Mouse (Mus musculus): Measurements from ENCODE around the gene Coro1a.
"Not testable (repeated sequence)": the region's sequence is repeated elsewhere in the genome, so short reads cannot be mapped to it uniquely, and the experiment has no call there.

Gene Coro1a

GRCm38 (mm10) chr7:126707442-126708174, at the start of gene Coro1a:
Coro1a (minus strand) TSS chr7:126707787.
- no peak for DNase-seq (ENCODE audit: low read depth in 1 of 2, low spot score in 2 of 2)

GRCm38 (mm10) chr7:126754866-126755265, 47.3 kb upstream of the Coro1a start:
- DNase-seq (ENCODE audit: low read depth in 1 of 2, low spot score in 2 of 2), result peak in 1 of 2 experiments; percentile 41

DNA sequence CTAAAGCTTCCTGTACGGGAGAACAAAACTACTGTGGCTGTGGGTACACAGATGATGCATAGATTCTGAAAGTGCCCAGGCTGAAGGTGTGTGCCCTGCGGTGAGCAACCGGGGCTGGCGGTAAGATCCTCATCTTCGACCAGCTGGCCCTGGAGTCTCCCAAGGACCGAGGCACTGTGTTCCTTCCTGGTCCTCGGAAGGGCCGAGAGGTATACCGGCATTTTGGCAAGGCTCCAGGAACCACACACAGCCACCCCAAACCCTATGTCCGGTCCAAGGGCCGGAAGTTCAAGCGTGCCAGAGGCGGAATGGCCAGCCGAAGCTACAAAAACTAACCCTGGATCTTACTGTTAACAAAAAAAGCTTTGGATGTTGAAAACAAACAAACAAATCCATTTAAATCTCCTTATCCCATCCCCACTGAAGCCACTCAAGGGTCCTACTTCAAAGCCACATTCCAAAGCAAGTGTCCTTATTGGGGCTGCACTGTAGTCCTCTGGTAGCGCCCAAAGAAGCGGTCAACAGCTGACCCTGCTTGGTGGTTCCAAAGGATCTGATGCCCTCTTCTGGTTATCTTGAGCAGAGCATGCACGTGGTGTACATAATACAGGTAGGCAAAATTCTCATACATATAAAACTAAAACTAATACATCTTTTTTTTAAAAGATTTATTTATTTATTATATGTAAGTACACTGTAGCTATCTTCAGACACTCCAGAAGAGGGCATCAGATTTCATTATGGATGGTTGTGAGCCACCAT, 42.2 kb upstream of the Coro1a start:
- DNase-seq (ENCODE audit: low read depth in 1 of 2, low spot score in 2 of 2), result no peak

GRCm38 (mm10) chr7:126748824-126749223, 41.2 kb upstream of the Coro1a start:
- DNase-seq (ENCODE audit: low read depth in 1 of 2, low spot score in 2 of 2), result no peak

DNA sequence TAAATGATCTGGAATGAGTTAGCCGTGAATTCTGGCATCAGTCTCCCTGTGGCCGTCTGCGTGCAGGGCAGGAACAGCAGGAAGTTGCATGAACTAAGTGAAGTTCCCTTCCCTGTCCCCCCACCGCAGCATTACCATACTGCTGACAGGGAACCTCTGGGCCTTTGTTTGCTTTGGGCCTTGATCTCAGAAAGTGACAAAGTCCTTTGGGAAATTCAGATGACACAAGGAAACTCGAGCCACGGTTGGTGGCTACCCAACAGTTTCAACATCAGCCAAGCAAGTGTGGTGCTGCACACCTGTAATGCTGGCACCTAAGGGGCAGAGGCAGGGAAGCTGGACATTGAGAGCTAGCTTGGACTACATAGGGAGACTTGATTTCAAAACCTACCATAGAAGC, 39.2 kb upstream of the Coro1a start:
- DNase-seq (ENCODE audit: low read depth in 1 of 2, low spot score in 2 of 2), result peak in 1 of 2 experiments; percentile 57

DNA sequence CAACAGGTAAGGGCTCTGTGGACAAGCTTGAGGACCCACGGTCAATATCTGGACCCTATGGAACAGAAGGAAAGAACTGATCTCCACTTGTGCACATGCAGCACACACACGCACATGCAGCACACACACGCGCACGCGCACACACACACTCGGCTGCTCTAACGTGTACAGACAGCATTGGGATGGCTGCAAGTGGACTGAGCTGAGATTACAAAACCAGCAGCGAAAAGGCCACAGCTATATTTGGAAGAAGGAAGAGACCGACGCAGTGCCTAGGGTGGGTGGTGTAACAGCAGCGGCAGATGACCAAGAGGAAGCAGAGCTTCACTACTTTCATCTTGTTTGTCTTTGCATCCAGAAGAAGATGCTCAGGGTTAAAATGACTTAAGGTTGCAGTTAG, 38.5 kb upstream of the Coro1a start:
- peak; percentile 61 to 70 for DNase-seq (ENCODE audit: low read depth in 1 of 2, low spot score in 2 of 2)

GRCm38 (mm10) chr7:126741964-126742482, 34.4 kb upstream of the Coro1a start:
- DNase-seq (ENCODE audit: low read depth in 1 of 2, low spot score in 2 of 2), result no peak

DNA sequence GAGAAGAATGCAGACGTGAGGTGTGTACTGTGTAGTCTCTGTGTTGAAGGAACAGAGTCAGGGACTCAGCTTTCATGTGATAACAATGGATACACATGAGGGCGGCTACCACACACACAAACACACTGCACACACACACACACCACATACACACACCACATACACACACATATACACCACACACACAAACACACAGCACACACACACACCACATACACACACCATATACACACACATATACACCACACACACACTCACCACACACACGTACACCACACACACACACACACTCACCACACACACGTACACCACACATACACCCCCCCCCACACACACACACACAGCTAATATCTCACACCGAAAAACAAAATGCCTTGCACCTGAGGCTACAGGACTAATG, 33.9 kb upstream of the Coro1a start:
- no peak for DNase-seq (ENCODE audit: low read depth in 1 of 2, low spot score in 2 of 2)

DNA sequence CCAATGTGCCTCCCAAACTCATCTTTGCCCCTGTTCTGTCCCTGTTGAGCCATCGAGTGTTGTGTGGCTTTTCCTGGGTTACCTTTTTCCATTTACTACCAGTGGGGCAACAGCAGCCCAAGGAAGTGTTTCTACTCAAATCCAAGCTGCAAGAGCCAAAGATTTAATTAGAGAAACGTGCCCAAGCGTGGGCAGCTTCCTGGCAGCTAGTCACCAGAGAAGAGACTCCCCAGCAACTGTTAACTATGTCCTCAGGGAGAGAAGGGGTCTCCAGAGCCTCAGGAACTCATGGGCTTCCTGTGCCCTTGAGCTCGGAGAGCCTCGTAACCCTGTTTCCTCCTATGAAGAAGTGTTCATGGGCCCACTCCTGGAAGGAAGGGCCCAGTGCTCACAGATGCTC, 33.4 kb upstream of the Coro1a start:
- DNase-seq (ENCODE audit: low read depth in 1 of 2, low spot score in 2 of 2), result no peak

DNA sequence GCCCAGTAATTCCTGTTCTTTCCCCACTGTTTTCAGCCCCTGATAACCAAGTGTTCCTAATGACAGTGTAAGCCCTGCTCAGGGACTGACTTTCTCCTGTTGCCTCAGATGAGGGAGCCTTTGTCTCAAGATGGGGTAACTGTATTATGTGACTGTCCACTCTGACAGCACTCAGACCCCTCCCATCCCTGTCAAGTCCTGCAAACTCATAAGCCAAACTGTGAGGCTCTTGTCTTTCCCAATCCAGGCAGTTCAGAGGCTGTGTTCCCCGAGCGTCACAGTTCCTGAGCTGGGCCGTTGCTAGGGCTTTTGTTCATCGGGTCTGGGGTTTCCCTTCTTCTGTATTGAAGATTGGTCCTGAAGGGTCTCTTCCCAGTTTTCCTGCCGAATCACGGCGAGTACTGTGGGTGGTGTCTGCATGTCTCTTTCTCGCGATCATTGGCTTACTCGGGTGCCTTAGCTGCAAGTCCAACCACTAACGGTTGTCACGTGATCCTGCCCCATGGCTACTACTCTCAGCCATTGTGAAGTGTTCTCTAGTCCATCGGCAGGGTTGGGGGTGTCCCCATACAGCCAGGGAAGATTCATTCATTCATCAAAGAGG, 32.6 kb upstream of the Coro1a start:
- no peak for DNase-seq (ENCODE audit: low read depth in 1 of 2, low spot score in 2 of 2)

- DNase-seq (ENCODE audit: low read depth in 1 of 2, low spot score in 2 of 2), result no peak
These were observed 32.0 kb upstream of the Coro1a start for GRCm38 (mm10) chr7:126739551-126739950.

DNA sequence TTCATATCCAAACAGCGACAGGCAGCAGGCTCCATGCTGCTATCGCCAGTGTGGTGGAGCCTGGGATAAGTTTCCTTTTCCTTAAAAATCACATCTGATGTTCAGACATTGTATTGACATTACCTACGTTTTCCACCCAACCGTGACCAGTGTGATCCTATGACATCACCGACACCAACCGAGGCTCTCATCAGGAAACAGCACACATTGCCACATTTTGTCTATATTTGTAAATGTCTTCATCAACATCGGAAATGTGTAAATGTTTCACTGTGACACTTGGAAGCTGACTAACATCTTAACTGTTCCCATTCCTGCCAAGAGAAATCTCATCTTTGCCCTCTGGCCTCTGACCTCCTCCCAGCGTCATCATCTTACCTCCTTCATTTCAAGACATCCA, 28.5 kb upstream of the Coro1a start:
- DNase-seq (ENCODE audit: low read depth in 1 of 2, low spot score in 2 of 2), result no peak

- not testable (repeated sequence) for DNase-seq (ENCODE audit: low read depth in 1 of 2, low spot score in 2 of 2)
These were observed 22.7 kb upstream of the Coro1a start for GRCm38 (mm10) chr7:126730256-126730789.

GRCm38 (mm10) chr7:126725667-126726066, 18.1 kb upstream of the Coro1a start:
- no peak for DNase-seq (ENCODE audit: low read depth in 1 of 2, low spot score in 2 of 2)

DNA sequence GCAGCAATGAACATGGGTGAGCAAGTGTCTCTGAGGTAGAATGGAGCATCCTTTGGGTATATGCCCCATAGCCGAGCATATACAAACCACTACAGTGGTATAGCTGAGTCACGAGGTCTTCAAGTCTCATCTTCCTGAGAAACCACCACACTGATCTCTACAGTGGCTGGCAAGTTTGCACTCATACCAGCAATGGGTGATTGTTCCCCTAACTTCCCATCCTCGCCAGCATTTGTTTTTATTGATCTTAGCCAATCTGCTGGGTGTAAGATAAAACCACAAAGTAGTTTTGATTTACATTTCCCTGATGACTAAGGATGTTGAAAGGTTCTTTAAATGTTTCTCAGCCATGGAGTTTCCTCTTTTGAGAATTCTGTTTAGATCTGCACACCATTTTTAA, 17.5 kb upstream of the Coro1a start:
- no peak for DNase-seq (ENCODE audit: low read depth in 1 of 2, low spot score in 2 of 2)

DNA sequence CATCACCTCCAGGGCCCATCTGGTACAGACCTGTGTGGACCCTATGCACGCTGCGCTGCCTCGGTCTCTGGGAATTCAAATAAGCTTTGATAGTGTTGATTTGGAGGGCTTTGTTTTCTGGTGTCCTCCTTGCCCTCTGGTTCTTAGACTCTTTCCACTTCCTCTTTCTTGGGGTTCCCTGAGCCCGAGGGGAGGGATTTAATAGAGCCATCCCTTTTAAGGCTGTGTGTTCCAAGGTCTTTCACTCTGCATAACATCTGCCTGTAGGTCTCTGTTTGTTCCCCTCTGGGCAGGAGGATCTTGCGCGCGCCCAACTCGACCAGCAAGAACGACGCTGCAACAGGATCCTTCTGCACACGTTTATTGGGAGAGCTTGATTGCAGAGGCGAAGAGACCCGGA, 14.0 kb upstream of the Coro1a start:
- no peak for DNase-seq (ENCODE audit: low read depth in 1 of 2, low spot score in 2 of 2)

DNA sequence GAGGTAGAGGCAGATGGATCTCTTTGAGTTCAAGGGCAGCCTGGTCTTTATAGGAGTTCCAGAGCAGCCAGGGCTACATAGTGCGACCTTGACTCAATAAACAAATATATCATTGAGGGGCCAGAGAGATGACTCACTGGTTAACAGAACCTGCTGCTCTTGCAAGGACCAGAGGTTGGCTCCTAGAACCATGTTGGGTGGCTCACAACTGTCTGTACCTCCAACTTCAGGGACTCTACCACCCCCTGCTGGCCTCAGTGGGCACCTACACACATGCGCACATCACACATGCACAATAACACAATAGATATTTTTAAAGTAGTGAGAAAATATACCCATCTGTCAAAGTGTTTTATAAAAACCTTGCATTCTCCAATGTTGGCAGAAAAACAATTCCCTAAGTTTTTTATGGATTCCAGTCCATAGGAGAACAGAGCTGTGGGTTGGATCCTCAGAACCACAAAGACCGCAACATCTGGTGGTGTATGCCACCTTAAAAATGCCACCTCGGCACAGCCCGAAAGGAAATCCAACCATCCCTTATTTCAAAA, 11.3 kb upstream of the Coro1a start:
- DNase-seq (ENCODE audit: low read depth in 1 of 2, low spot score in 2 of 2), result no peak

DNA sequence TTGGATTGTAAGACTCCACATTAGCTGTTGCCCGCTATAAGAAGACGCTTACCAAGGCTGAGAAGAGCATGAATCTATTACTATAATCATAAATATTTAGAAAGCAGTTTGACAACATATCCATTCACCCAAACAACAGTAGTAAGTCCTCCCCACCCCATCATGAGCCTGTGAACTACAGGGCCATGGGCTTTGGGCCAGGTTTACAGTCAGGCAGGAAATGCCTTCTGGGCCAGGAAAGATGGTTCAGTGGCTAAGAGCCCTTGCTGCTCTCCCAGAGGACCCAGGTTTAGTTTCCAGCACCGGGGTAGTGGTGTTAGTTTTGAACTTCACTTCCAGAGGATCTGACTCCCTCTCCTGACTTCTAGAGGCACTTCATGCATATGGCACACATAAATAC, 10.0 kb upstream of the Coro1a start:
- no peak for DNase-seq (ENCODE audit: low read depth in 1 of 2, low spot score in 2 of 2)

DNA sequence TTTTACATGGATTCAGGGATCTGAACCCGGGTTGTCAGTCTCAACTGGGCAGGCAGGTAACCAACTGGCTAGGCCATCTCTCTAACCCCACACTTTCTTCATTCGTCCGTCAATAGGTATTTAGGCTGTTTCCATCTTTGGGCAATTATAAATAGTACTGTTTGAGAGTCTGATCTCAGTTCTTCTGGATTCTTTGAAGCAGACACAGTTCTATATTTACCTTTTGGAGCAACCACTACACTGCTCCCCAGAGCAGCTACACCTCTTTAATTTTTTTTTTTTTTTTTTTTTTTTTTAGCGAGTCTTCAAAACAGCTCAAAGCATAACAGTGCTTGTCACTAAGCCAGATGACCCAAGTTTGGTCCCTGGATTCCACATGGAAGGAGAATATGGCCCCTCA, 8.1 kb upstream of the Coro1a start:
- DNase-seq (ENCODE audit: low read depth in 1 of 2, low spot score in 2 of 2), result no peak

GRCm38 (mm10) chr7:126711910-126712309, 4.3 kb upstream of the Coro1a start:
- no peak for DNase-seq (ENCODE audit: low read depth in 1 of 2, low spot score in 2 of 2)

DNA sequence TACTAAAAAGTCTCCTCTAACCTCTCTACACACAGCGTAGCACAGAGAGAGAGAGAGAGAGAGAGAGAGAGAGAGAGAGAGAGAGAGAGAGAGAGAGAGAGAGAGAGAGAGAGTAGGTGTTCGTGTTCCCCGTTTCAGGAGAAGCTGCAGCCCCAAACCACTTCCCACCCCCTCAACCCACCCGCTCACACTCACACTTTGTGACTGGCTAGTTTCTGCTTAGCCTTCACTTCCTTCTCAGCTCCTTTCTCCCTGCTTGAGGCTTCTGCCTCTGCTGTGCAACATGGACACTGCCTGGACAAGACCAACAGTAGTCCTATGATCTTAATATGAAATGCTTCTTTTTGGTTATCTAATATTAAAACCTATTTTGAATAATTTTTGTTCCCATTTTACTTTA, 2.7 kb upstream of the Coro1a start:
- DNase-seq (ENCODE audit: low read depth in 1 of 2, low spot score in 2 of 2), result no peak

Data from monocyte, adult 2 months (primary cell).